Mouse (Mus musculus) cerebellum, adult 11 months (tissue): ENCODE measurements around the gene Gm49368.

Source experiments
- DNase-seq: peaks from one replicate; pipeline ENCODE4 v3.0.0; 2022

Gene Gm49368

DNA sequence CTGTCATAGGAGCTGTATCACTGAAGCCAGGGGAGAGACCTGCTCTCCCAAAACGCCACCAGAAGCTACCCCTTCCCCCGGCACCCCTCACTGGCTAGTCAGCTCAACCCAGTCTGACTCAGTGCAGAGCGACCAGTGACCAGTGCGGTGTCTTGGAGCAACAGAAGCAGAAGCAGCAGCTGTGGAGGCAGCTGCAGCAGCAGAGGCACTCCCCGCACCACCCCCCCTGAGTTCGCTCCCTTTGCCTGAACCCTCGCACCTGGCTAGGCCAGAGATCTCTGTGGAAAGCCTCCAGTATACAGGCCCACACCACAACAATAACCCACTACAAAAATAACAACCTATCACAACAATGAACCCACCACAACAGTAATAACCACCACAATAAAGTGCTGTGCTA lies 3.9 kb upstream of the Gm49368 start:
- no peak for DNase-seq

GRCm38 (mm10) chr7:128059091-128059490 lies 3.4 kb upstream of the Gm49368 start:
- no peak for DNase-seq

GRCm38 (mm10) chr7:128063211-128063781 lies 813 bp downstream of the Gm49368 start:
- DNase-seq, result no peak

DNA sequence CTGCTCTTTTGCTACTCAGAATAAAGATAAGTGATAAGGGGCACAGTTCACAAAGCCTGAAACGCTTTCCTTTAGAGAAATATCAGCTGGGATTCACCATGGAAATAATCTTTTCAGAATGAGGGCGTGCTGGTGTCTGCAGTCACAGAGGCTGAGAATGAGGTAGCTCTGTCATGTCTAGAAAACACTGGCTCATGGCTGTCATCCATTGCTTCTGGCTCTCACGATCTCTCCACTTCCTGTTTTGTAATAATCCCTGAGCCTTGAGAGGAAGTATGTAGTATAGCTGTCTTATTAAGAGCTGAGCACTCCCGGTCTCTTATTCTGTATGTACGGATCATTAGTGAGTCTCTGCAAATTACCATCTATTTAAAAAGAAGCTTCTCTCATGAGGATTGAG lies 3.1 kb downstream of the Gm49368 start:
- DNase-seq, result no peak

- DNase-seq, result no peak
Measured at GRCm38 (mm10) chr7:128067847-128068246, 5.4 kb downstream of the Gm49368 start.

DNA sequence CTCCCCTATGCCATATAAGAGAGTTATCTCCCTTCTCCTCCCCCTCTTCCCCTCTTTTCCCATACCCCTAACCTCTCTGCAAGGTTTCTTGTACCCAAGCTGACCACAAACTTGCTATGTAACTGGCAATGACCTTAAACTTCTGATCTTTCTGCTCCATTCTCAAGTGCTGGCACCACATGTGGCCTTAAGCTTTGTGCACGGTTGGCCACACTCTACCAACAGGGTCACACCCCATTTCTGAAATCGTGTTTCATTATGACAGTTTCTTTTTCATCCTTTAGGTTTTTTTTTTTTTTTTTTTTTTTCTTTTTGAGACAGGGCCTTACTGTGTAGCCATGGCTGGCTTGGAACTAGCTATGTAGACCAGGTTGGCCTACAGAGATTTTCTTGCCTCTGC lies 7.4 kb downstream of the Gm49368 start:
- no peak for DNase-seq

DNA sequence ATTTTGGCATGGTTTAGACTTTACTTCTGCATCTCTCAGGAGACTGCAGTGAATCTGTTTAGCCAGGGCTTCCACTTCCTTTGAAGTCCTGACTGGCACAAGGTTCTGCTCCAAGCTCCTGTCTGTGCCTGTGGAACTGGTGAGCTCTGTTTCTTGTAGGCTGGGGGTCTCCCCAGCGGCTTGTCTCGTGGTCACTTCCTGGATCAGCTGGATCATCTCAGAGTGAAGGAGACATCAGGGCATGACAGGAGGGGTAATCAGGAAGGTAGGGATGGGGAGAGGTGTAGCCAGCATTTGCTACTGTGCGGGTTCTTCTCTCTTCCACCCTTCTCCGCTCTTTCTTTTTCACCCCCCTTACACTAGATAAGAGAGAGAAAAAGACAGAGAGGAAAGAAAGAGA lies 9.3 kb downstream of the Gm49368 start:
- no peak for DNase-seq

GRCm38 (mm10) chr7:128080012-128080411 lies 17.5 kb downstream of the Gm49368 start:
- no peak for DNase-seq

DNA sequence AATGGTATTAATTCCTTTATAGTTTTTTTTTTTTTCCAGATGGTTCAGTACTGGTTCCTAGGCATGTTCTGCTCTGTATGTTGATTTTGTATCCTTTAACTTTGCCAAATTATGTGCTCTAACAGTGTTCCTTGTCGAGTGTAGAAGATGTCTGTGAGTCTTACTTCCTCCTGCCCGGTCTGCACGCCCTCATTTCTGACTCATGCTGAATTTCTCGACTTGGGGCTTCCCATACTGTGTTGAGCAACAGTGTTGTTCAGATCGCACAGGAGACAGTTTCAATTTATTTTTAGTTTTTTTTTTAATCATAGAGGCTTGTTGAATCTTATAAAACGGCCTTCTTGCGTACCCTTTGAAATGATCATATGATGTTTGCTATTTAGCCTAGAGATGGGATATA lies 26.7 kb downstream of the Gm49368 start:
- DNase-seq, result no peak

- DNase-seq, result no peak
Measured at GRCm38 (mm10) chr7:128098135-128098534, 35.7 kb downstream of the Gm49368 start.

- no peak for DNase-seq
Measured at GRCm38 (mm10) chr7:128100742-128101357, 38.4 kb downstream of the Gm49368 start.

GRCm38 (mm10) chr7:128105246-128105645 lies 42.8 kb downstream of the Gm49368 start:
- no peak for DNase-seq

DNA sequence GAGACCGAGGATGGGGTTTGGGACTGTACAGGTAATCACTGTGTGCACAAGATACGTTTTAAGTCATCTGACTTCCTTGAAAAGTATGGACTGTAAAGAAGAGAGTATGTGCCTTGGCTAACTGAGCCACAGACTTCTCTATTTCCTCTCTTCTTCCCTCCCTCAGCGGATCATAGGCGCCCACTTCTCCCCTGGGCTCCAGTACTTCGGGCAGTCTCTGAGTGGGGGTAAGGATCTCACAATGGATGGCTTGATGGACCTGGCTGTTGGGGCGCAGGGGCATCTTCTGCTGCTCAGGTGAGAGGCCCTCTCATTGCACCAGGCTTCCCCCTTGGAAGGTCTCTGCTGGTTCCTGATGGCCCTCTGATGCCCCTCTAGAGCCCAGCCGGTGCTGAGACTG lies 45.0 kb downstream of the Gm49368 start:
- no peak for DNase-seq

DNA sequence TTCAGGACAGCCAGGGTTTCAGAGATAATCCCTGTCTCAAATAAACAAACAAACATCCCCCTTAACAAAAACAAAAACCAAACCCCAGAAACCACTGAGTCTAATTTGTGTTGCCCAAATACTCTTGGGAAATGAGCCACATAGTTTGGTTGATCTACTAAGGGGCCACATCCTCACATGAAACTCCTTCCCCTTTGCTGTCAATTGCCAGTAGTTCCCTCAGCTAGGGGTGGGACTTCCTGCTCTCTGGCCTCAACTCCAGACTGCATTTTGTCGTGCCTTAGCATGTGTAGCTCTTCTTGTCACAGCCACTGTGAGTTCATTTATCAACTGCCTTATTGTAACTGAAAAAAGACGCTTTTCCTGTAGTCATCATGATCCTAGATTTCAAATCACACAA lies 47.8 kb downstream of the Gm49368 start:
- DNase-seq, result no peak

- DNase-seq, result no peak
Measured at GRCm38 (mm10) chr7:128112131-128112530, 49.6 kb downstream of the Gm49368 start.

DNA sequence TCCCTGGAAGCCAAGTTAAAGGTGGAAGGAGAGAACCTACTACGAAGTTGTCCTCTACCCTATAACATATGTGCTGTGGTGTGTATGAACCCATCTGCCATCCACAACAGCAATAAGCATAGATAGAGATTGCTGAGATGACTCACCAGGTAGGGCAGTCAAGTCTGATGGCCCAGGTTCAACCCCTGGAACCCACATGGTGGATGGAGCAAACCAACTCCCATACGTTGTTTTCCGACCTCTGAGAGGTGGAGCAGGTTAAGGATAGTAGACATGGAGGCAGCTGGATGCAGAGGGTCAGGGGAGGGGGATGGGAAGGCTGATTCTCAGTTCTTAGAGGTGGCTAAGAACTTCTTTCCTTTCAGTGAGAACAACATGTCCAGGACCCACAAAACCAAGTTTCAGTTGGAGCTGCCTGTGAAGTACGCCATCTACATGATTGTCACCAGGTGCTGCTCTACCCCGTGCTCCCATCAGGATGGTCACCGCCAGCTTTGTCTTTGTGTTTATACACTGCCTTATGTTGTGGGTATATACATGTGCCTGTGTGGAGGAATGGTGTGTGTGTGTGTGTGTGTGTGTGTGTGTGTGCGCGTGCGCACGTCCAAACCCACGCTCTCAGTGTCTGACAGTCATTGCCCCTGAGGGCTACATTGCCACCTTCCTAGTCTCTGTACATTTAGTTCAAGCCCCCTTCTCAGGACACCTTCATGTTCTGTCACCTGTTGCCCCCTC lies 52.1 kb downstream of the Gm49368 start:
- DNase-seq, result no peak

- no peak for DNase-seq
Measured at GRCm38 (mm10) chr7:128115211-128115958, 52.9 kb downstream of the Gm49368 start.

- DNase-seq, result no peak
Measured at GRCm38 (mm10) chr7:128116396-128116795, 53.9 kb downstream of the Gm49368 start.

GRCm38 (mm10) chr7:128119726-128120490 lies 57.4 kb downstream of the Gm49368 start:
- no peak for DNase-seq

- no peak for DNase-seq
Measured at GRCm38 (mm10) chr7:128128741-128129720, 66.5 kb downstream of the Gm49368 start, which contains the start of gene Itgax. Itgax (plus strand) TSS chr7:128129547.

DNA sequence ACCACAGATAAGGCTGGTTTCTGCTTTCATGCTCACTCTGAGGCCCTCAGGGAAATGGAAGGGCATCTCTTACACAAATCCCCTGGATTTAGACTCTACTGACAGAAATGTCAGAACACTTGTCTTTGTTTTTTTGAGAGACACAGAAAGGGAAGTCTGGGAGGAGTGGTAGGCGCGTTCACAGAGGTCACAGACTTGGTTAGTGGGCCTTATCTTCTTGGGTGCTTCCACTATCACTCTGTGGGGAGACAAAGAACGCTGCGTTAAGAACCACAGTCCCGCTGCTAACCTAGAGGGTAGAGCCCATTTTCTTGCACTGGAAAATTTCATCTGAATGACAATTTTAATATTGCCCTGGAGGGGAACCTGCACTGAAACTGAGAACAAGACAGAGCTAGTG lies 69.7 kb downstream of the Gm49368 start:
- DNase-seq, result no peak

DNA sequence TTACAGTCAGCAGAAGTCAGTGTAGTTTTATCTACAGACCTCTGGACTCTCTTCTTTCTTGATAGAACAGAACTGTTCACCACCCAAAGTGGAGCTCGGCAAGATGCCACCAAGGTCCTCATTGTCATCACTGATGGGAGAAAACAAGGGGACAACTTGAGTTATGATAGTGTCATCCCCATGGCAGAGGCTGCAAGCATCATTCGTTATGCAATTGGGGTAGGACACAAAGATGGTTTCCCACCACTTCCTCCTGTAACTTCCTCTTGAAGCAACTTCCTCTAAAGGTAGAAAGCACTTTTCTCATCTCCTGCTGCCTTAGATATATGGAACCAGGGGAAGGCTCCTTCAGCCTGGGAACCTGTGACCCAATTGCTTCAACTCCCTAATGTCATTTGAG lies 71.1 kb downstream of the Gm49368 start:
- DNase-seq, result no peak
